Mouse (Mus musculus): ENCODE results near the gene Foxs1. TPM values are rescaled to one million over a fixed set of nuclear protein-coding genes. Genes with fewer than 3 reads are reported as not detected.
A peak's percentile ranks its signal among the peaks of the same experiment; 100 is the strongest.

Foxs1 gene
- polyA plus RNA-seq, 1 experiment from 2014 or later, result 4.4 TPM

- WGBS, result 4% methylated on average over 8 of the region's 8 CpGs
- no peaks in the 10 kb centered on the region for H3K9me3 ChIP-seq
- peak; percentile 37; the same call in 1 of the 2 replicates for ATAC-seq (replicated peaks)
- 0 out of 2 replicates have a peak overlapping the region, but pooled peaks have one; percentile 43 for H3K9ac ChIP-seq
- no peaks in the 10 kb centered on the region for H3K36me3 ChIP-seq (replicated peaks)
- no peak overlapping the region for H3K27ac ChIP-seq
- H3K4me1 ChIP-seq, result peaks cover 14% of the 10 kb centered on the region
- peak overlapping the region; percentile 97 for H3K4me2 ChIP-seq
- H3K27me3 ChIP-seq (replicated peaks), result peaks cover 52% of the 10 kb centered on the region
- H3K4me3 ChIP-seq, result peak overlapping the region; percentile 47
Observed at GRCm38 (mm10) chr2:152943568-152943967, 10.6 kb upstream of the Foxs1 start.

- Histone ChIP-seq H3K4me3 (peak overlapping the region; percentile 47), H3K4me1 (peaks cover 14% of the 10 kb centered on the region), H3K27me3 (replicated peaks) (peaks cover 52% of the 10 kb centered on the region), H3K9me3 (no peaks in the 10 kb centered on the region), H3K27ac (no peak overlapping the region), H3K36me3 (replicated peaks) (no peaks in the 10 kb centered on the region), H3K9ac (peak overlapping the region; percentile 43), H3K4me2 (peak overlapping the region; percentile 97)
- ATAC-seq (replicated peaks), result peak; percentile 32; the same call in 1 of the 2 replicates
- WGBS, result 1% methylated on average over 64 of the region's 65 CpGs
Observed at GRCm38 (mm10) chr2:152942898-152943515, 10.0 kb upstream of the Foxs1 start.

DNA sequence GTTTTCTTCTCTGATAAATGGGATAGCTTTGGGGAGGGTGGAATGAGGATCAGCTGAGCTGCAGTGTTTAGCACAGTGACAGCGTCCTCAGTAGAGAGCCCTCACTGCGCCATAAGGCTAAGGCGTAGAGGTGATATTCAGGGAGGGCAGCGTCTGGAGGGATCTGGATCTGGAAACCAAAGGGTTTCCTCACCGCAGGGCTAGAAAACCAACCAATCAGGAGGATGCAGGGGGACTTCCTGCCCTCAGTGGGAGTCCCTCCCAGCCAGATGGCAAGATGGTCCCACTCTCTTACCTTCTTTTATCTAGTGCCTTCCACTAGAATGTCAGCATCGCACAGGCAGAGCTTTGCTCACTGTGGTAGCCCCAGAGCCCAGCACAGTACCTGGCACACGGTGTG, 8.8 kb upstream of the Foxs1 start:
- H3K27me3 ChIP-seq (replicated peaks), result peaks cover 52% of the 10 kb centered on the region
- WGBS, result 33% methylated on average over 7 of the region's 7 CpGs
- no peaks in the 10 kb centered on the region for H3K9me3 ChIP-seq

DNA sequence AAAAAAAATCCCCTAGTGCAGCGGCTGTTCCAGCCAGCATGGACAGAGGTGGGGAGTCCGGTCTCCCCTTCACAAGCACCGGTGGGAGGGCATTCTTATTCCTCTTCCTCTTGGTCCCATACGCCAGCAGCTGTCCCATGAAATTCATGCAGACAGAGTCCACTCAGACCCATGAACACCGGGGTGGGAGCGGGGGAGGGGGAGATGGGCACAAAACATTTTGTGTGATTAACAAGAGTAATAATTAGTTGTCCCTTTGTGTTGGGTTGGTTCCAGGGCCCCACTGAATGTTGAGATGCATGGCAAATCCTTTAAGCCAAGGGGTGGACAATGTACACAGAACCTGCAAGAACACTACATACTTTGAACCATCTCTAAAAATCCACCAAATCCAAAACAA, 8.1 kb upstream of the Foxs1 start:
- Histone ChIP-seq H3K9me3 (no peaks in the 10 kb centered on the region), H3K4me1 (peaks cover 14% of the 10 kb centered on the region), H3K9ac (no peak overlapping the region), H3K27me3 (replicated peaks) (peaks cover 55% of the 10 kb centered on the region), H3K4me2 (no peak overlapping the region), H3K27ac (no peak overlapping the region), H3K4me3 (no peak overlapping the region), H3K36me3 (replicated peaks) (no peaks in the 10 kb centered on the region)
- ATAC-seq (replicated peaks), result no peak
- 75% methylated on average over 6 of the region's 6 CpGs for WGBS

More for the DNA sequence above, 8.8 kb upstream of the Foxs1 start:
- no peak overlapping the region for H3K27ac ChIP-seq
- H3K4me3 ChIP-seq, result no peak overlapping the region
- no peak overlapping the region for H3K9ac ChIP-seq
- H3K4me1 ChIP-seq, result peaks cover 14% of the 10 kb centered on the region
- H3K36me3 ChIP-seq (replicated peaks), result no peaks in the 10 kb centered on the region
- ATAC-seq (replicated peaks), result 0 out of 2 replicates have a peak, but pooled peaks have one; percentile 8
- H3K4me2 ChIP-seq, result no peak overlapping the region

DNA sequence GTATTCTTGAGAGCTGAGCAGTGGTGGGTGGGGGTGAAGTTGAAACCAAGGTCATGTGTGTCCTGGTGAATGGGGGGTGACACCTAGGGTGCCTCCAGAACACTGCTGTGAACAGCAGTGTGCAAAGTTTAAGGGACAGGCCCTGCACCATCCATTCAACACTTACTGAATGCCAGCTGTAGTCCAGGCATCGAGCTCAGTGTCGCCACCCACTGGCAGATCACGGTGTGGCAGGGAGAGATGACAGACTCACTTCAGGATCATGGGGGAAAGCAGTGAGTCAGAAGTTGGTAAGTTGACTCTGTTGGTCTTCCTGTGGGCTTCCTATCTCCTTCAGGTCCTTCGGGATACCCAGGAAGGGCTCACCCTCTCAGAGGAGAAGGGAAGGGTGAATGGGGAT, 6.8 kb upstream of the Foxs1 start:
- WGBS, result 15% methylated on average over 4 of the region's 4 CpGs
- Histone ChIP-seq H3K4me3 (no peak overlapping the region), H3K9ac (no peak overlapping the region), H3K9me3 (no peaks in the 10 kb centered on the region), H3K27ac (no peak overlapping the region), H3K4me2 (no peak overlapping the region), H3K36me3 (replicated peaks) (no peaks in the 10 kb centered on the region), H3K4me1 (peaks cover 14% of the 10 kb centered on the region), H3K27me3 (replicated peaks) (peaks cover 43% of the 10 kb centered on the region)
- no peak for ATAC-seq (replicated peaks)

GRCm38 (mm10) chr2:152933614-152934013, 606 bp upstream of the Foxs1 start:
- H3K9me3 ChIP-seq, result no peaks in the 10 kb centered on the region
- H3K36me3 ChIP-seq (replicated peaks), result no peaks in the 10 kb centered on the region
- H3K4me3 ChIP-seq, result no peak overlapping the region
- H3K27me3 ChIP-seq (replicated peaks), result 0 out of 2 replicates have a peak, but pooled peaks cover 3% of the 10 kb centered on the region
- H3K4me2 ChIP-seq, result no peak overlapping the region
- 34% methylated on average over 5 of the region's 5 CpGs for WGBS
- no peak for ATAC-seq (replicated peaks)
- H3K9ac ChIP-seq, result no peak overlapping the region
- no peaks in the 10 kb centered on the region for H3K4me1 ChIP-seq
- H3K27ac ChIP-seq, result no peak overlapping the region

- no peaks in the 10 kb centered on the region for H3K36me3 ChIP-seq (replicated peaks)
- no peaks in the 10 kb centered on the region for H3K9me3 ChIP-seq
- no peak overlapping the region for H3K27ac ChIP-seq
- H3K4me1 ChIP-seq, result no peaks in the 10 kb centered on the region
- H3K4me2 ChIP-seq, result no peak overlapping the region
- H3K4me3 ChIP-seq, result no peak overlapping the region
- H3K9ac ChIP-seq, result no peak overlapping the region
- ATAC-seq (replicated peaks), result no peak
- WGBS, result 77% methylated on average over 12 of the region's 12 CpGs
- 0 out of 2 replicates have a peak, but pooled peaks cover 1% of the 10 kb centered on the region for H3K27me3 ChIP-seq (replicated peaks)
Observed at GRCm38 (mm10) chr2:152931456-152932160, 1.4 kb downstream of the Foxs1 start.

DNA sequence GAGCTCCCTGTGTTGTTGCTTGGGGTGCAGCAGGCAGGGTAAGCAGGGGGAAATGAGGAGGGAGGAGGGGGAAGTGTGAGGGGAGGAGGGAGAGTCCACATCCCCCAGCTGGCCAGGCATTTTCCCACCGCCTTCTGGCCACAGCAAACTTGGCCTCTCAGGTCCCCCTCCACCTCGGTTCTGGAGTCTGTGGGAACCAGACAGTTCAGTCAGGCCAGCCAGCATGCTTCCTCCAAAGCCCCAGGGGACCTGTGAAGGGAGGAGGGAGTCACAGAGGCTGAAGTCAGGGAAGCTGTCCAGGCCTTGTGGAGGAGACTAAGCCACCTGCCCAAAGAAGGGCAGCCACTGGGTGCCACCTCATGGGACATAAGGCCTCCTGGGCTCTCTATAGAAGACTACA, 2.7 kb downstream of the Foxs1 start:
- 41% methylated on average over 2 of the region's 2 CpGs for WGBS
- no peaks in the 10 kb centered on the region for H3K4me1 ChIP-seq

GRCm38 (mm10) chr2:152928988-152929370, 4.0 kb downstream of the Foxs1 start:
- WGBS, result 71% methylated on average over 3 of the region's 3 CpGs
- Histone ChIP-seq H3K9ac (no peak overlapping the region), H3K27ac (no peak overlapping the region), H3K4me3 (no peak overlapping the region), H3K4me2 (no peak overlapping the region), H3K9me3 (no peaks in the 10 kb centered on the region), H3K27me3 (replicated peaks) (no peaks in the 10 kb centered on the region), H3K36me3 (replicated peaks) (no peaks in the 10 kb centered on the region), H3K4me1 (no peaks in the 10 kb centered on the region)
- no peak for ATAC-seq (replicated peaks)

More for the DNA sequence above, 2.7 kb downstream of the Foxs1 start:
- Histone ChIP-seq H3K9me3 (no peaks in the 10 kb centered on the region), H3K27me3 (replicated peaks) (no peaks in the 10 kb centered on the region), H3K4me2 (no peak overlapping the region), H3K36me3 (replicated peaks) (no peaks in the 10 kb centered on the region), H3K27ac (no peak overlapping the region), H3K4me3 (no peak overlapping the region), H3K9ac (no peak overlapping the region)
- ATAC-seq (replicated peaks), result no peak

DNA sequence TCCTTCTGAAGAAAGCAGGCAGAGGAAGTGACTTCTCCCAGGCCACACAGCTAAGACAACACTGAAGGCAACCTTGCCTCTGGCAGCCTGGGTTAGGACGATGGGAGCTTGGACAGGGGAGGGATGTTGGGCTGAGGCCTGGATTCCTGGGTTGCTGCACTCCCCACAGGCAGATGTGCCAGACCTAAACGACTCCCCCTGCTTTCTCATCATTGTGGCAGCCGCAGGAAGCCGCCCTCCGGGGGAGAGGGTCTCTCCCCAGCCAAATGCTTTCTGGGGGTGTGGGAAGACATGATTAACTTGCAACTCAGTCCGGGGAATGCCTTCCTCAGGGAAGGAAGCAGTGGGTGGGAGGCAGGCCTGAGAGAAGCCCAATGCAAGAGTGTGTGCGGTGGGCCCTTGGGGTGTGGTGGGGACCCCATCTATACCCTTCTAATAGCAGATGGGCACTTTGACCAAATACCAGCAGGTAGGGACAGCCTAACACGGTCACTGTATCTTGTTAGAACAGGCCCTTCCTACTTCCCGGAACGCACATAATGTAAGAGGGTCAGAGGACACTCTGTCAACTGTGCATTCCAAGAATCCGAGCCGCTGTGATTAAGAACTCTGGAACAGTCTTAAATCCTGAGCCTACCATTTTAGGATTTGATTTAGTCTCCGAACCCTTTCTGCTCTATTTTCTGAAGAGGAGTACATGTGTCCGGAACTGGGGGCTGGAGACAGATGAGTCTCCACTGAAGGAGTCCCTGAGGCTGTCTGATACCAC, 4.6 kb downstream of the Foxs1 start:
- H3K27ac ChIP-seq, result no peak overlapping the region
- H3K36me3 ChIP-seq (replicated peaks), result no peaks in the 10 kb centered on the region
- WGBS, result 57% methylated on average over 14 of the region's 14 CpGs
- no peak overlapping the region for H3K4me2 ChIP-seq
- H3K9me3 ChIP-seq, result no peaks in the 10 kb centered on the region
- no peak overlapping the region for H3K4me3 ChIP-seq
- no peaks in the 10 kb centered on the region for H3K27me3 ChIP-seq (replicated peaks)
- H3K9ac ChIP-seq, result no peak overlapping the region
- no peak for ATAC-seq (replicated peaks)
- H3K4me1 ChIP-seq, result no peaks in the 10 kb centered on the region

GRCm38 (mm10) chr2:152927371-152927770, 5.6 kb downstream of the Foxs1 start:
- Histone ChIP-seq H3K4me2 (no peak overlapping the region), H3K9me3 (no peaks in the 10 kb centered on the region), H3K36me3 (replicated peaks) (no peaks in the 10 kb centered on the region), H3K4me3 (no peak overlapping the region), H3K27ac (no peak overlapping the region), H3K9ac (no peak overlapping the region), H3K4me1 (no peaks in the 10 kb centered on the region), H3K27me3 (replicated peaks) (no peaks in the 10 kb centered on the region)
- 68% methylated on average over 5 of the region's 5 CpGs for WGBS
- ATAC-seq (replicated peaks), result no peak

GRCm38 (mm10) chr2:152926896-152927295, 6.1 kb downstream of the Foxs1 start:
- H3K9ac ChIP-seq, result no peak overlapping the region
- H3K4me2 ChIP-seq, result no peak overlapping the region
- H3K4me3 ChIP-seq, result no peak overlapping the region
- H3K4me1 ChIP-seq, result no peaks in the 10 kb centered on the region
- ATAC-seq (replicated peaks), result no peak
- no peaks in the 10 kb centered on the region for H3K9me3 ChIP-seq
- no peaks in the 10 kb centered on the region for H3K27me3 ChIP-seq (replicated peaks)
- H3K27ac ChIP-seq, result no peak overlapping the region
- H3K36me3 ChIP-seq (replicated peaks), result no peaks in the 10 kb centered on the region
- WGBS, result 88% methylated on average over 9 of the region's 9 CpGs

Measured in midbrain, embryonic 15.5 days (tissue).